Mouse (Mus musculus) bone marrow macrophage, adult 2 months (primary cell): ENCODE results near the gene Olfr461.

ENCODE experiments used
- CTCF ChIP-seq: IDR thresholded peaks from 2 replicates; pipeline ENCODE4 v1.5.1; 2012; ENCODE audit warnings: low read depth, mild to moderate bottlenecking, low read length, moderate library complexity
- POLR2A ChIP-seq: IDR thresholded peaks from 2 replicates; pipeline ENCODE4 v1.6.1; 2012; ENCODE audit warnings: mild to moderate bottlenecking, low read depth, low read length, borderline replicate concordance

GRCm38 (mm10) chr6:40569187-40569586 lies 14.3 kb upstream of the Olfr461 start, which contains the start of gene Olfr460:
- no peak for TF ChIP-seq POLR2A
- TF ChIP-seq CTCF: no peak
